Mouse (Mus musculus) CH12F3 (cell line): ENCODE results near the gene Usp5.

ENCODE experiments used
- in situ Hi-C: fragments of 300-500 bp; cut with MboI; formaldehyde crosslinking; loops from 2 replicates; pipeline ENCODE4 v1.14.3; 2020; ENCODE audit warnings: low sequenced_read_pairs

Usp5 gene

DNA sequence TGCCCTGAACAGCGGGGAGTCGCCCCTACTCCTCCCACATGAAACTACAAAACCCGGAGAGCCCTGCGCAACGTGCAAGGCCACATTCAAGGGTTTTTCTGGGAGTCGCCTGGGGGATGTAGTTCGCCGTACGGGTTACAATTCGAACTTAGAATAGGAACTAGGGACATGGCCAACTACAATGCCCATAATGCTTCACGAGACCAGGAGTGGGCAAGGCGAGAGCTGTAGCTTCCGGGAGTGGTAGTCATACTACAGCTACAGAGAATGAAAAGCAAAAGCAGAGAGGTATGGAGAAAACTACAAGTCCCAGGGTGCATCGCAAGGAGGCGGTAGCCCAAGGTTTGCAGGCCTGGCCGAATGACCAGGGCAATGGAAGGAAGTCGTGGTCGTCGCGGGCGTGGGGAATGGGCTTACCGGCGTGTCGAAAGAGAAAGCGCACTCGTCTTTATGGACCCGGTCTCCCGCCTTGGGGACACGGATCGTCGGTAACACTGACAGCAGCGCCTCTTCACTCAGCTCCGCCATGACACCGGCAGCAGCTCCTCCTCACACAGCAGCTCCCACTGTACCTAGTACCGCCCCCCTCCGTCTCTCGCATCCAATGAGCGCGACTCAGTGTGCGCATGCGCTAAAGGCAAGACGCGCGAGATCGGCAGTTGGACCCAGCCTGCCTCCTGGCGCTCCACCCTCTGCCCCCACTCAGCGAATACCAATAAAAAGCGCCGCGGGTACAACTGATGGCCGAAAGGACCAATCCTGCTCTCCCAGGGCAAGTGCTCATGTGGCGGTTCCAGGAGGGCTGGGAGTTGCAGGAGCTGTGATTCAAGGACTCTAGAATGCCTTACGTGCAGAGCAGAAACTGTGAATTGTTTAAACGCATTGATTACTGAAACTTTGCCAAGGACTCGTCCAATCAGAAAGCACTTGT is at the start of gene Usp5, which contains the start of gene Cdca3:
Gene Usp5 (minus strand): TSS at position 617 of the 931 bp plus-strand sequence.
Gene Cdca3 (plus strand): TSS at position 680 of the 931 bp plus-strand sequence.
- in situ Hi-C loops: no loop called here

- in situ Hi-C loops: no loop called here
These were observed 45.1 kb upstream of the Usp5 start for GRCm38 (mm10) chr6:124874348-124874747.

GRCm38 (mm10) chr6:124866560-124866959 is 37.3 kb upstream of the Usp5 start:
- in situ Hi-C loops: no loop called here

DNA sequence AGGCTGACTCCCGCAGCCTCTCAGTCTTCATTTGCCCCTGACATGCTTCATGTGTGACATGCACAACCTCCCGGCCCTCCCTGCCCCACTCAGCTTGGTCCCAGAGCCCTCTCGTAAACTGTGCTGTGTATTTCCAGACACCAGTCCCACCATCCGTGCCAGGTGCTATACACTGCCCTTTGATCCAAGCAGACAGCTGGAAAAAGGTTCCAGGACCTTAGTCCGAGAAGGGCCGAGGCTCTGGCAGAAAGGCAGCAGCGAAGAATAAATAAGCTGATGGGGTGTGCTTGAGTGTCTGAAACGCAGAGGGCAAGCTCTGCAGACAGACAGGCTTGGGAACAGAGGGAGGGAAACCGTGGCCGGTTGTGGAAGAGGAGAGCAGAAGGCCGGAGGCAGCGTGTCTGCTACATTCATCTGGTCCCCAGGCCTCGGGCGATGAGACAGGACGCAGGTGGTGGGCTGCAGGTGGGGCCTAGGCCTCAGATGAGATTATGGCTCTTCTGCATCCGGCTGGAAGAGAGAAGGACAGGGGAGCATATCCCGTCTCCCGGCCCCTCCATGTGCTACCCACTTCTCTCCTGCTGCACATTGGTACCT is 36.6 kb upstream of the Usp5 start:
- in situ Hi-C loops: no loop called here

GRCm38 (mm10) chr6:124863658-124864298 is 34.5 kb upstream of the Usp5 start, which contains the start of gene Gpr162:
Gene Gpr162 (minus strand): TSS chr6:124863983.
- in situ Hi-C loops: no loop called here

DNA sequence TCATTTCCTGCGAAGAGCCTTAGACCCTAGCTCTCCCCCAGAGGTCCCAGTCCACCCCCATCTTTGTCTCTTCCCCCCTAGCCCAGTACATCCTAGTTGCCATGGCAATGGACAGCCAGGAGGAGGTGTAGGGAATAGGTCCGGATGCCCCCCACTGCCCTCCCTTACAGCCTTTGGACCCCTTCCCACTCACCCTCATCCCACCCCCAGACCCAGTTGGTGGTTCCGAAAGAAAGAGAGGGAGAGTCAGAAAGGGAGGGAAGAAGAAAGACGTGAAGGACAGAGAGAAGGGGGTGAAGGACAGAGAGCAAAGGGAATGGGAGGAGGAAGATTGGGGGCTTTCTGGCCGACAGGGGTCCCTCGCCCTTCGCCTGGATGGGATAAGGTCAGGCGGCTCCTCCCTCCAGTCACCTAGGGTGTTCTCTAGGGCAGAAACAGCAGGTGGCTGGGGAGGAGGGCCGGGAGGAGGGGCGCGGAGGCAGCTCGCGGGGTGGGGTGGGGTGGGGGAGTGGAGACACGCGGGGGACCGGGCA is 33.9 kb upstream of the Usp5 start:
- in situ Hi-C loops: no loop called here

DNA sequence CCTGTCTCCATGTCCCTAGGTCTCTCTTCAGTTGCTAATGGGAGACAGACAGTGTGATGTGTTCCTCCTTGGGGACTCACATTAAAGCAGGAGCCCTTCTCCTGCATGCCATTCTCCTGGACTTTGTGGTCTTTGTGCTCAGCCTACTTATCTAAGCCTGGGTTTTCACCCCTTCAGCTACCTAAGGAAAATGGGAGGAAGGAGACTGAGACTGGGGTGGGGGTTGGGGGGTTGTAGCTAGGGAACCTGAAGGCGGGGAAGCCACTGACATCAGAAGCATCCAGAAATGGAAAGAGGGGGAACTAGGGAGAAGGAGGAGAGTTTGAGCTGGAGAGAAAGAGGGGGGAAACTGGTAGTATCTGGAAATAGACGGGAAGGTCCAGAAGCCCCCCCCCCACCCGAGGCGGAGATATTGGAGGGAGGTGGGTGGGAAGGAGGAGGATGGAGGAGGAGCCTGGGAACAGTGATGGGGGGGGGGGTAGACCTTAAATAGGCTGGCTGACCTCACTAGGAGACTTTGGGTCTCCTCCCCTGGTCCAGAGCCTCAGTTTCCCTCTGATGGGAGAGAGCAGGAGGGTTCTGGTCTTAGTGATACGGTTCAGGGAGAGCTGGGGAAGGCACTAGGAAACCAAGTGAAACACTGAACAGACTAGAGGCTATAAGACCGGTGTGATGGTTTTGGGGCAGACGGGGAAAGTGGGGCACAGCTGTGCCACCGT is 33.3 kb upstream of the Usp5 start:
- in situ Hi-C loops: no loop called here

- in situ Hi-C loops: no loop called here
These were observed 32.5 kb upstream of the Usp5 start for GRCm38 (mm10) chr6:124861802-124862201.

GRCm38 (mm10) chr6:124861266-124861665 is 32.0 kb upstream of the Usp5 start:
- in situ Hi-C loops: no loop called here

DNA sequence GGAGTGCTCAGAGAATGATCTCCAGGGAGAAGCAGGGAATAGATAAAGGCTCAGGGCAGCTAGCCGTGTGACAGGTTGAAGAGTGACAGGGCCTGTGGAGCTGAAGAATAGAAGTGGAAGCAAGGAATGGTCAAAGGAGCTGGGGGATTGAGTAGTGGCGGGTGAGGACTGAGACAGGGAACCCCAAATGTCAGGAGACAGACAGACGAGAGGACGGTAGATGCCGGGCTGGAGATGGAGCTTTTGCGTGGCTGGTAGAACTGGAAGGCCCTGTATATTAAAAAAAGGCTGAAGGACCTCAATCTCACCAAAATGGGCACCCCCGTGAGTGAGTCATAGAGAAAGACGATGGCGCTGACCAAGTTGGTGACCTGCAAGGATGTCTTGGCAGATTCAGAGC is 31.2 kb upstream of the Usp5 start:
- in situ Hi-C loops: no loop called here

GRCm38 (mm10) chr6:124859725-124860124 is 30.4 kb upstream of the Usp5 start:
- in situ Hi-C loops: loop anchor here (10.0 kb wide), 1 partner anchor 165 kb away; no protein-coding TSS in a partner anchor

GRCm38 (mm10) chr6:124858561-124859318 is 29.5 kb upstream of the Usp5 start:
- in situ Hi-C loops: loop anchor here (10.0 kb wide), 1 partner anchor 166 kb away; no protein-coding TSS in a partner anchor

GRCm38 (mm10) chr6:124857840-124858530 is 28.7 kb upstream of the Usp5 start:
- in situ Hi-C loops: loop anchor here (10.0 kb wide), 1 partner anchor 167 kb away; no protein-coding TSS in a partner anchor

DNA sequence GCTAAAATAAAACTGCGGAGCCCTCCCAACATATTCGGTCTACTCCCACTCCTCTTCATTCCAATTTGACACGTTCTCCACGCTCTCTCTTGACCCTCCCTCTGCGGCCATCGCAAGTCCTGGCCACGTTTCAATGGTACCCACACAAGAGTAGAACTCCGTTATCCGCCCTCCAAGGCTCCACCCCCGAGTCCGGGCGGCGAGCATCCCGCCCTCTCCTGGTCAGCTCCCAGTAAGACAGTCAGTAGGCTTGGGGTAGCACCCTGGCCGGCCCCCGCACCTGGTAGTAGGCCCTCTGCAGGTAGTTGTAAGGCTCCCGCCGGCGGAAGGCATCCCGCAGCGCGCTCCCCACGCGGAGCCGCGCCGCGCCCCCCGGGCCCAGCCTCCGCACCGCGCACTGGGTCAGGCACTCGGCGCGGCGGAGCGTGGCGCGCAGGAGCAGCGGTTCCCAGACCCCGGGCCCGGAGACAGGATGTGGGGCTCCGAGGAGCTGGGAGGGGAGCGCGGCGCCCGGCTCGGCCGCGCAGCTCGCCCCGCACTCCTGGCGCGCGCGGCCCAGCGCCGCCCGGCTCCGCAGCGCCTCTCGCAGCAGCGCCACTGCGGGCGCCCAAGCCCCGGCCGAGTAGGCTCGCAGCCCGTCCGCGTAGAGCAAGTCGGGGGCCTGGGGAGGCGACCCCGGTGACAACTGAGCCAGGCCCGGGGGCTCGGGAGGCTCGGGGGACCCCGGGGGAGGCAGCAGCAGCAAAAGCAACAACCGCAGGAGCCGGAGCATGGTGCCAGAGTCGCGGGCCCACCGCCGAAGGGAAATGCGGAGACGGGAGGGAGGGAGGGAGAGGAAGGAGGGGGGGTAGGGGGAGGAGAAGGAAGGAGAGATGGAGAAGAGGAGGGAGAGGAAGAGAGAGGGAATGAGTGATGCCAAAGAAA is 27.9 kb upstream of the Usp5 start, which contains the start of gene P3h3:
Gene P3h3 (minus strand): TSS at position 837 of the 924 bp plus-strand sequence.
- in situ Hi-C loops: loop anchor here (10.0 kb wide), 1 partner anchor 168 kb away; no protein-coding TSS in a partner anchor

GRCm38 (mm10) chr6:124856321-124856720 is 27.0 kb upstream of the Usp5 start:
- in situ Hi-C loops: loop anchor here (10.0 kb wide), 1 partner anchor 168 kb away; no protein-coding TSS in a partner anchor

- in situ Hi-C loops: loop anchor here (10.0 kb wide), 1 partner anchor 170 kb away; no protein-coding TSS in a partner anchor
These were observed 25.4 kb upstream of the Usp5 start for GRCm38 (mm10) chr6:124854647-124855046.

DNA sequence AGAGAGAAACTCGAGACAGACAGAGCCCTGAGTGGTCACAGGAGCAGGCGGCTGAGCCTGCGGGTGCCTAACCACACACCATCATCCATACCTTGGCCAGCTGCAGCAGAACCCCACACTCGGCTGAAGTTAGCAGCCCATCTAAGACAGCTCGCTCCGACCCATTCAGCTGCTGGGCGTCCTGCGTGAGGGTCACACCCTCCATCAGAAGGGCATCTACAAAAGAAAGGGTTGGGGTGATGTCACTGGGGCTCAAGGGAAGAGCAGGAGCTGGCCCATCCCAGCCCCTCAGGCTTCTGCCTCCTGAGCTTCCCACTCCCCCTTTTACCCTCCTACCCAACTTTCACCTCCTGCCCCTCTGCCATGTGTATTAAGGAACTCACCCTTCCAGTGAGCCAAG is 21.3 kb upstream of the Usp5 start:
- in situ Hi-C loops: loop anchor here (10.0 kb wide), 1 partner anchor 174 kb away; no protein-coding TSS in a partner anchor

- in situ Hi-C loops: no loop called here
These were observed 18.0 kb upstream of the Usp5 start for GRCm38 (mm10) chr6:124847305-124847704.
